Mouse (Mus musculus) cerebellum, postnatal 4 days (tissue): ENCODE measurements at regions not wholly inside any gene's neighbourhood (a gene's known extent, or its start where the extent isn't known, plus 50 kb on each side); places are given as distances from the start of the nearest gene placed in this dataset.
A peak's percentile ranks its signal among the peaks of the same experiment; 100 is the strongest.

Source experiments
- DNase-seq, 2 experiments: peaks; one replicate each; pipeline ENCODE4 v3.0.0; 2022; ENCODE audit warnings: low spot score in 2 of 2, mixed read lengths in 1 of 2

DNA sequence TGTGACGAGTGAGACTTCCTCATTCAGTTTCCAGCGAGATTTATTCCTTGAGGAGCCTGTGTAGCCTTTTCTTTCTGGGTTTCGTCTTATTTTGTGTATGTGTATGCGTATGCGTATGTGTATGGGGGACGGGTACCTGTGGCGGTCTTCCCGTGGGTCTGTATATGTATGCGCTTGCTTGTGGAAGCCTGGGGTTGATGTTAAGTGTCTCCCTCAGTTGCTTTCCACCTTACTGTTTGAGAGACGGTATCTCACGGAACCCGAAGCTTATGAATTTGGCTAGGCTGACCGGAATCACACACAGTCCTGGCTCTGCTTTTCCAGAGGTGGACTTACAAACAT is 87.1 kb downstream of the Ankrd50 start:
- DNase-seq, result no peak

- DNase-seq, result peak in 1 of 2 experiments; percentile 7
These were observed 87.7 kb downstream of the Ankrd50 start for GRCm38 (mm10) chr3:38396760-38397614.

- no peak for DNase-seq
These were observed 90.3 kb downstream of the Ankrd50 start for GRCm38 (mm10) chr3:38394308-38394707.

DNA sequence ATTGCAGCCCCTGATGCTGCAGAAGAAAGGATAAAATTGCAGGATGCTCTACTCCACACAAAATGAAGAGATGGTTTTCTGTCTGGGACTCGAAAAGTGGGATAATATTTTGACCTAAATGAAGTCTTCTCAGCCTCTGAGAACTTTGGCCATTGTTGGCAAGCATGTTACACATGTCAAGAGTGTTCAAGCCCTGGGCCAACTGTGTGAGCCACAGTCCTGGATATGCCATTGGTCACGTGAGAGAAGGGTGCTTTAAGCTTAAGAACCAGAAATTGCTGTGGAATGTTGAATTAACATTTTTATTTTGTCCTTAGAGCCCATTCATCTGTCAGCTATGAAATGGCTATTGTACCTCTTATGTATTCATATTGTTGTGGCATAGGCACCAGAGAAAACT is 95.0 kb downstream of the Ankrd50 start:
- no peak for DNase-seq

GRCm38 (mm10) chr3:38388961-38389360 is 95.7 kb downstream of the Ankrd50 start:
- no peak for DNase-seq

- no peak for DNase-seq
These were observed 101.9 kb downstream of the Ankrd50 start for GRCm38 (mm10) chr3:38382743-38383142.

GRCm38 (mm10) chr3:38381623-38382022 is 103.0 kb downstream of the Ankrd50 start:
- DNase-seq, result no peak

GRCm38 (mm10) chr3:38373690-38374089 is 111.0 kb downstream of the Ankrd50 start:
- no peak for DNase-seq

GRCm38 (mm10) chr3:38371702-38372101 is 112.9 kb downstream of the Ankrd50 start:
- no peak for DNase-seq

DNA sequence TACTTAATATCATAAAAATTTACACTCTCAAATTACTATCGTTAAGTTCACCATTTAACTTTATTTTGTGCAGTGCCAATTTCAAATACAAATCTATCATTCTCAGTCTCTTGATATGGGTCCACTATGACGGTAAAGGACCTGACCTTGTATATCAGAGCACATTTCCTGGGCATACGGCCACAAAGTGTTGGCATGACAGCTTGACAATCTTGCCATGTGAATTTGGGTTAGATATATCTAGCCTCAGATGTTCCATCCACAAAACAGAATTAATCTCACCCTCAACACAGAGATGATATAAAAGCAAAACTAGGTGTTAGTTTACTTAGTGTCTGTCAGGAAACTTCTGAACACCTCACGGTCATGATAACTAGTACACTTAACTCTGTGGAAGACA is 120.8 kb downstream of the Ankrd50 start:
- DNase-seq, result no peak

- no peak for DNase-seq
These were observed 123.2 kb downstream of the Ankrd50 start for GRCm38 (mm10) chr3:38361411-38361810.

- no peak for DNase-seq
These were observed 123.7 kb downstream of the Ankrd50 start for GRCm38 (mm10) chr3:38360974-38361373.

DNA sequence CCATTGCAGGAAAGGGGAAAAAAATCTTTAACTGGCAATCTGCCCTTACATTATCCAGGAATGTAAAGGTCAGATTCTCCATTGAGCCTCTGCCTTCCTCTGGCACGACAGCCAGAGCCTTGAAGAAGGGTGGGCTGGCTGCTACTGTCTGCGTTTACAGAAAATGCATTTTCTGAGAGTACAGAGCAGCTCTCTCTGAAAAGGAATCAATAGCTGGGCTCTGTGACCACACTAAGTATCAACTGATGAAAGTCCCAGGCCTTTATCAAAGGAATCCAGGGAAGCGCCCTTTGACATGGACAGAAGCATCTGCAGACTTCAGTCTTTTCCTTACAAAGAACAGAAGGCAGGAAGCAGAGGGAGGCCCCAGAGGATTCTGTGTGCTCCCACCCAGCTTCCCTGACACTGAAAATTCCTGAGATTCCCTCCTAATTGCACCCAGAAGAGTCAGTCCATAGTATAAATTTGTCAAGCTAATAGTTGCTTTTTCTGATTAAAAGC is 124.2 kb downstream of the Ankrd50 start:
- no peak for DNase-seq

DNA sequence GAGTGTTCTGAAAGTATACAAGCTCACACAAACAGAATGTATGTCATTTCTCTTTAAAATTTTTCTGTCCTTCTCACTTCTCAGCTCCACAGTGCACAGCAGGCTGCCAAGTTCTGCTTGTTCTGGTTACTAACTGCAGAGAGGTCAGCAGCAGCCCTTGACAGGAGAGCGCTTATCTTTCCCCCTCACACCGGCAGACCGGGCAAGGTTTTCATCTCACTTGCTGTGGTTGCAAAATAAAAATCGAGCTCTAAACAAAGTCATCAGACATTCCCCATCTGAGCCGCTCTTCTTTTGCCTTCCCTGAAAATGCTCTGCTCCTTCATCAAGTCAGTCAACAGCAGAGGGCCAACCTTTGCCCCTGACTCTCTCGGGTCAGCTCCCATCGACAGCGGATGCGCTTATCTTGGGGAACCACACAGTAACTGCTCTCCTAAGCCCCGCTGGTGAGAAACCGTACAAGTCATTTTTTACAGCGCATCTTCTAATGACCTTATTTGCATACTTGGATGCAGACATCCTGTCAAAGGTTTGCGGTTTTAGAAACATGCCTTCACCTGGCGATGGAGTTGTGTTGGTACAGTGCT is 126.6 kb downstream of the Ankrd50 start:
- no peak for DNase-seq

GRCm38 (mm10) chr3:38344283-38344682 is 140.4 kb downstream of the Ankrd50 start:
- no peak for DNase-seq

GRCm38 (mm10) chr3:38341666-38342065 is 143.0 kb downstream of the Ankrd50 start:
- DNase-seq, result no peak

- no peak for DNase-seq
These were observed 151.2 kb downstream of the Ankrd50 start for GRCm38 (mm10) chr3:38333321-38333910.

DNA sequence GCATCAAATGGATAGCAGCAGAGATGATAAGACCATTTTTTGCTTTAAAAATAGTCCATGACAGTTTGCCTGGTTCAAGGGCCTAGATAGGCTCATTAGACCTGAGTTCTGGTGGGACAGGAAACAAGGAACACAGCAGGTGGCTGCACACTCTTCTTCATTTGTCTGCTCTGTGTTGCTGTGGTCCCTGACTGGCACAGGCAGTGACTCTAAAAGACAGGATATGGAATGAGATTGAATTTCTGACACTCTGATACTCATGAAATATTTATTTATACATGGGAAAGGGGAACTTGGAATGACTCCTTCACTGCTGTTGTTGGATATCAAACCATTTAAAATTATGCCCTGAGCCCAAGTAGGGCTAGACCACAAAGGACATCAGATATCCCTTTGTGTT is 153.5 kb downstream of the Ankrd50 start:
- no peak for DNase-seq

GRCm38 (mm10) chr3:38327286-38327685 is 157.4 kb downstream of the Ankrd50 start:
- DNase-seq, result no peak

DNA sequence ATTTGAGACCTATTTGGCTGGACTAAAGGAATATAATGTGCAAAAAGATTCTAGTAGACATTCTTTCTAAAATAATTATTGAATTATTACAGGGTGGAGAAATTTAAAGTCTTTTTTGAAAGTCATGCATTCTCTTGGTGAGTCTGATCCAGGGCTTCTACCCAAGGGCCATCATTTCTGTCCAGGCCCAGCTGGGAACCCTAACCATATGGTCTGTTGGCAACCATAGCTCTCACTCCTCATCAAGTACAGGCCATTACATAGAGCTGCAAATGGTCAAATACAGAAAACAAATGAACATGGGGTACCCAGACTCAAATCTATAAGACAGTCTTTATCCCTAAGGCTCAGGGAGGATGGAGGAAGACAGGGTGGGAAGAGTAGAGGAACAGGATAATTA is 158.4 kb downstream of the Ankrd50 start:
- DNase-seq, result no peak

GRCm38 (mm10) chr3:38324663-38325062 is 160.0 kb downstream of the Ankrd50 start:
- DNase-seq, result no peak

GRCm38 (mm10) chr3:38322426-38322825 is 162.2 kb downstream of the Ankrd50 start:
- DNase-seq, result no peak

- no peak for DNase-seq
These were observed 163.0 kb downstream of the Ankrd50 start for GRCm38 (mm10) chr3:38321620-38322019.
